Mouse (Mus musculus): ENCODE data around the gene Cbr4.

GRCm38 (mm10) chr8:61516745-61517501 is 29.4 kb downstream of the Cbr4 start:
- TF ChIP-seq CTCF (IDR thresholded peaks at IDR 0.05; ENCODE audit: low read depth, low read length) (no peak), POLR2A (IDR thresholded peaks at IDR 0.05; ENCODE audit: borderline replicate concordance, low read depth, low read length) (no peak)
